Mouse (Mus musculus): ENCODE data around the gene Spryd7. TPM values are rescaled to one million over a fixed set of nuclear protein-coding genes. Genes with fewer than 3 reads are reported as not detected.

The Spryd7 gene
- polyA plus RNA-seq, 1 experiment from 2014 or later, result 13.7 TPM

DNA sequence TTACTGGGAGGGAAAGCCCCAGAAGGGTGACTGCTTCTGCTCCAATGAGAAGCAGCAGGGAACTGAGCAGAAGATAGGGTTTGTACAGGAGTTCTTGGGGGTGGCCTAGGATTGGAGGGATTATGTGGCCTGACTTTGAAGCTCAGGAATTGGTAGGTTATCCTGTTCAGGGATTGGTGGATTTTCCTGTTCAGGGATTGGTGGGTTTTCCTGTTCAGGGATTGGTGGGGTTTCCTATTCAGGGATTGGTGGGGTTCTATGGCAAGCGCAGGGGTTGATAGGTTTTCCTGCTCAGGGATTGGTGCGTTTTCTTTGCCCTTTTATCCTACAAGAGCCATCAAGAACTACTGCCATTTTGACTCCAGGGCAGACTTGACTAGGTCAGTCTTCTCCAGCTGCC, 30.7 kb downstream of the Spryd7 start:
- WGBS, result 89% methylated on average over 2 of the region's 2 CpGs
- no peaks in the 10 kb centered on the region for H3K9me3 ChIP-seq (replicated peaks)
- DNase-seq (ENCODE audit: low spot score), result no peak
- H3K4me3 ChIP-seq, result no peak overlapping the region
- no peak overlapping the region for H3K27ac ChIP-seq (replicated peaks)
- peaks cover 8% of the 10 kb centered on the region for H3K4me1 ChIP-seq
- no peaks in the 10 kb centered on the region for H3K27me3 ChIP-seq (ENCODE audit: low read depth, poor library complexity, severe bottlenecking)
- no peaks in the 10 kb centered on the region for H3K36me3 ChIP-seq

DNA sequence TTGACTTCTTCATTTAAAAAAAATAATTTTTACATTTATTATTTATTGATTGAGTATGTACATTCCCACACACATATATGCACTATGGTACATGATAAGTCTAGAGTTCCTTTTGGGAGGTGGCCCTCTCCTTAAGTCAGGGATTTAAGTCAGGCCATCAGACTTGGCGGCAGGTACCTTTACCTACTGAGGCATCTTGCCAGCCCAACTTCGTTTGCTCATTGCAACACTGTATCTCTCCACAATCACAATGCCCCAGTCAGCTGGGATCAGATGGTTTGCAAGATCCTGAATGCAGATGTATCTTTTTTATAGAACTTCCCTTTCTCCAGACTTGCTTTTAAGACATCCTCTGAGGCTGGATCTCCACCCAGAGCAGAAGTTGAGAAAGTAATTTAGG, 32.9 kb downstream of the Spryd7 start:
- Histone ChIP-seq H3K27ac (replicated peaks) (no peak overlapping the region), H3K27me3 (ENCODE audit: low read depth, poor library complexity, severe bottlenecking) (no peaks in the 10 kb centered on the region), H3K4me3 (no peak overlapping the region), H3K4me1 (peaks cover 7% of the 10 kb centered on the region), H3K36me3 (no peaks in the 10 kb centered on the region), H3K9me3 (replicated peaks) (0 out of 2 replicates have a peak, but pooled peaks cover 3% of the 10 kb centered on the region)
- 82% methylated on average over 2 of the region's 2 CpGs for WGBS
- no peak for DNase-seq (ENCODE audit: low spot score)

DNA sequence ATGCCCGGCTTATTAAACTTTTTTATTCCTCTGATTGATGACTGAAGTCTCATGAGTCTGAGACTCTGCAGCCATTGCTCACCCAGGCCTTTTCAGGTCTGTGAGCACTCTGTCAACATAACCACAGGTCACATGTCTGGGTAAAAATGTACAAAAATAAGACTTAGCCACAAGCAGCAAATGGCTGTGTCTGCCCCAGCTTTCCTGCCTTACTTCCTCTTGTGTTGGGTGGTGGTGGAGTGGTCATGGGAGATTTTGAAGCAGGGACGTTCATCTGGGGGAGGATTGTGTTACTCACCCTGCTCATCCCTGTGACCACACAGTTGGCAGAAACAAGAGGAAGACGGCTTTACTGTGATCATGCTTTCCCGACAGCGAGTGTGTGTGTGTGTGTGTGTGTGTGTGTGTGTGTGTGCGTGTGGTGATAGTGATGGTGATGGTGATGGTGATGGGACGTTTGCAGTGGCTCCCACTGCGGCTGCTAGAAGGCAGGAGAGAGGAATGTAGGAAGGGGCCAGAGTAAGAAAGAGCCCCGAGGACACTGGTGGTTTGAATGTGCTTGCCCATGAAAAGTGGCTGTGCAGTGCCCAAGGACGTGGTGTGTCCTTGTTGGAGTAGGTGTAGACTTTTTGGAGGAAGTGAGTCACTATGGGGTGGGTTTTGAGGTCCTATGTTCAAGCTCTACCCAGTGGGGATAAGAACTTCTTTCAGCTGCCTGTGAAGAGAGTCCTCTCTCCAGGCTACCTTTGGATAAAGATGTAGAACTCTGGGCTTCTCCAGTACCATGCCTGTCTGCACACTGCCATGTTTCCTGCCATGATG, 37.8 kb downstream of the Spryd7 start:
- Histone ChIP-seq H3K27me3 (ENCODE audit: low read depth, poor library complexity, severe bottlenecking) (no peaks in the 10 kb centered on the region), H3K27ac (replicated peaks) (no peak overlapping the region), H3K4me1 (no peaks in the 10 kb centered on the region), H3K4me3 (no peak overlapping the region), H3K36me3 (no peaks in the 10 kb centered on the region), H3K9me3 (replicated peaks) (0 out of 2 replicates have a peak, but pooled peaks cover 3% of the 10 kb centered on the region)
- no peak for DNase-seq (ENCODE audit: low spot score)
- WGBS, result 87% methylated on average over 10 of the region's 10 CpGs

DNA sequence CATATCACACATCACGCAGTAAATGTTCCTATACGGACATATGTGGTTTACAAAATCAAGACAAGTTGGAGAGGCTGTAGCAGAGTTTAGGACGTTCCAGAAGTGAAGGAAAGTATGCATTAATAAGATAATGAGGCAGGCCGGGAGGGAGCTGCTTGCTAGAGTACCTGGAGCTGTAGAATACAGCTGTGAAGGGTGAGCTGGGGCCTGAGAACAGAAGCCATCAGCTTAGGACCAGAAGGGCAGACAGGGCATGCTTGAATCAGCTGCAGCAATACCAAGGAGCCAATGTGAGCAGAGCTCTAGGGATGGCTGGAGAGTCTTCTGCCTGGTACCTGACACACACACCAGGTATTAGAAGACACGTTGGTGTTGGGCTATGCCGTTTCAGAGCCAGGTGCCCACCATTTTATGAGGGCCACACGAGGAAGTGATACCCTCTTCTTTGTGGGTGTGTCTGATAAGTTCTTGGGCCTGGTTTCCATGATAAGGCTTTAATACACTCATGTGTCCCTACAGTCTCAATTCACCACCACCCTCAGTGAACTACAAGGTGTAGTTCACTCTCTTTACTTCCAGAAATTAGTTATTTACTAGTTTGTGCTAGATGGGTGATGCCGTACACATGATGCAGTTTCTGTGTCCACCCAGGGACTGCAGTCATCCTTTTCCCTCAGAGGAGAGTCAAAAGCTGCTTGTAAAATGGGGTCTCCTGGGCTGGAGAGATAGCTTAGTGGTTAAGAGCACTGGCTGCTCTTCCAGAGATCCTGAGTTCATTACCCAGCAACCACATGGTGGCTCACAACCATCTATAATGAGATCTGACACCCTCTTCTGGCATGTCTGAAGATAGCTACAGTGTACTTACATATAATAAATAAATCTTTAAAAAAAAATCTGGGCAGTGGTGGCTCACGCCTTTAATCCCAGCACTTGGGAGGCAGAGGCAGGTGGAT, 39.9 kb downstream of the Spryd7 start:
- no peak for DNase-seq (ENCODE audit: low spot score)
- no peak overlapping the region for H3K27ac ChIP-seq (replicated peaks)
- no peak overlapping the region for H3K4me3 ChIP-seq
- no peaks in the 10 kb centered on the region for H3K4me1 ChIP-seq
- H3K27me3 ChIP-seq (ENCODE audit: low read depth, poor library complexity, severe bottlenecking), result no peaks in the 10 kb centered on the region
- 90% methylated on average over 9 of the region's 9 CpGs for WGBS
- 0 out of 2 replicates have a peak, but pooled peaks cover 3% of the 10 kb centered on the region for H3K9me3 ChIP-seq (replicated peaks)
- no peaks in the 10 kb centered on the region for H3K36me3 ChIP-seq

DNA sequence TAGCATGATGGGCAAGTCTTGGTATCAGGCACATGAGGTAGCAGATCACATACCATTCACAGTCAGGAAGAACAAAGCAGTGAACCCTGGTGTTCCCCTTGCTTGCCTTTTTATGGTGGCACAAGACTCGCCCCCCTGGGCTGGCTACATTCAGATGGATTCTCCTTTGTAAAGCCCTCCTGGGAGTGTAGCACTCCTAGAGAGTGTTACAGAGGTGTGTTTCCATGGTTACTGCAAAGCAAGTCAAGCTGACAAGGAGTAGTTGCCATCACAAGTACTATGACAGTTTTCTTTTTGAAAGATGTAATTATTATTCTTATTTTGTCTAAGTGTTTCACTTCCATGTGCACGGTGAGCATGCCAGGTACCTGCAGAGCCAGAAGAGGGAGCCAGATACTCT, 45.2 kb downstream of the Spryd7 start:
- no peak for DNase-seq (ENCODE audit: low spot score)
- Histone ChIP-seq H3K9me3 (replicated peaks) (peaks cover 6% of the 10 kb centered on the region; the same call in 1 of the 2 replicates), H3K36me3 (no peaks in the 10 kb centered on the region), H3K27me3 (ENCODE audit: low read depth, poor library complexity, severe bottlenecking) (no peaks in the 10 kb centered on the region), H3K4me3 (no peak overlapping the region), H3K27ac (replicated peaks) (no peak overlapping the region), H3K4me1 (no peaks in the 10 kb centered on the region)
- WGBS, result 75% methylated on average over 2 of the region's 2 CpGs

DNA sequence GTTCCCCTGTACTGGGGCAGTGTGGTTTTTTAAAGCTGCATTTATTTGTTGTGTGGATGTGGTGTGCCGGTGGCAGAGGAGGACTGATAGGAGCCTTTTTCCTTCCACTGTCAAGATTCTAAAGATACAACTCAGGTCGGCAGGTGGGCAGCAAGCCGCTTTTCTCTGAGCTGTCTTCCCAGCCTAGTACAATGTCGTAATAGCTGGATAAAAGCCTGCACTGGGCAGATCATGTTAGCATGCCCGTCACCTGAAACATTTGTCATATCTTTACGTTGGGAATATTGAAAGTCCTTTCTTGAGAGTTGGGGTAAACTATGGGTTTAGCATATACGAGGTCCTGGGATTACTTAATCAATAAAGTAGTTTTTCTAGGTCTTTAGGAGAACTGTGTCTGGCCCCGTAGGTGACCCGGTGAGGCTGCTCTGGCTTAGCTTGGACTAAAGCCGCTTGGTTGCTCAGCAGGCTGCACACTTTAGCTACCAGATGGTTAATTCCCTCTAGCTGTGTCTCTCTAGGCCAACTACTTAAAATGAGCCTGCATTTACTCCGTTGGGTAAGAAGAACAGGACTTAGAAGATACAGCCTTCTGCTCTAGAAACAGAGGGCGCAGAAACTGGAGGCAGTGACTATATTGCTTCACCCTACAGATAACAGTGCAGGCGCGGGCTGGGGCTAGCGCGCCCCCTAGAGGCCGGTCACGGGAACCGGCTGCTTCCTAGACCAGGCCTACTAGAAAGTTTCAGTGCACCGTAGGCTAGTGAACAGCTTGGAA, 58.8 kb downstream of the Spryd7 start:
- H3K27ac ChIP-seq (replicated peaks), result no peak overlapping the region
- no peaks in the 10 kb centered on the region for H3K36me3 ChIP-seq
- DNase-seq (ENCODE audit: low spot score), result peak; percentile 82
- H3K27me3 ChIP-seq (ENCODE audit: low read depth, poor library complexity, severe bottlenecking), result no peaks in the 10 kb centered on the region
- WGBS, result 45% methylated on average over 20 of the region's 20 CpGs
- no peak overlapping the region for H3K4me3 ChIP-seq
- no peaks in the 10 kb centered on the region for H3K9me3 ChIP-seq (replicated peaks)
- peaks cover 8% of the 10 kb centered on the region; the same call in 1 of the 2 replicates for H3K4me1 ChIP-seq

DNA sequence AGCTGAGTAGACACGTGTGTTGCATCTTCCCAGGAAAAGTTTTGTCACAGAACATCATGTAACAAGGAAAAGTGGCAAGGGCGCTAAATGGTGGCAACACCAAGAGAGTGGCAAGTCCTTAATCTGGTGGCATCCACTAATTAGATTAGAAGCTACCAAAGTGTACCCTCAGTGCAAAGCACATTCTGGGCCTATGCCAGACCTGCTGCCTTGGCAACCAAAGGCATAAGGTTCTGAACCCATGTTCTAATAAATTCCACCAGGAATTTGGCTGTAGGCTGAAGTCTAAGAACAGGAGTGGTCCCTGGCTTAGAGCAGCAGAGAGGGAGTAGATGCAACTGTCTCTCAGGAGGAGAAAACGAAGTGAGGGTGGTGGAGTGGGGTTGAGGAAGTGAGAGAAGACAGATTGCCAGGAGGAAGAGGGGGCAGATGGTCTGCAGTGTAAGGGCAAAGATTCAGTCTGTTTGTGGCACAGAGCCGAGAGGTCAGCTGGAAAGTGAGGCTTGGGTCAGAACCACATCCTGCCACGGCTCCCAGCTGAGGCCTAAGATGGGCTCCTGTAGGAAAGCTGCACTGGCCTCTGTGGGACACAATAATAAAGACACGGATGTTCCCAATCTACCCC, 63.1 kb downstream of the Spryd7 start:
- WGBS, result 63% methylated on average over 6 of the region's 6 CpGs
- H3K36me3 ChIP-seq, result no peaks in the 10 kb centered on the region
- no peaks in the 10 kb centered on the region for H3K27me3 ChIP-seq (ENCODE audit: low read depth, poor library complexity, severe bottlenecking)
- no peak for DNase-seq (ENCODE audit: low spot score)
- H3K27ac ChIP-seq (replicated peaks), result no peak overlapping the region
- no peak overlapping the region for H3K4me3 ChIP-seq
- peaks cover 8% of the 10 kb centered on the region; the same call in 1 of the 2 replicates for H3K4me1 ChIP-seq
- H3K9me3 ChIP-seq (replicated peaks), result no peaks in the 10 kb centered on the region

Other genes with a start within 250 kb of the Spryd7 start
- gene Arl11, start 247.1 kb downstream of the Spryd7 start, polyA plus RNA-seq (2016; fragmentation: Nextera tagmentation; extraction: Ambion mirVana), result 0.15 and 0.56 TPM in 2 replicates
- gene Ebpl, start 196.4 kb downstream of the Spryd7 start, polyA plus RNA-seq (2016; fragmentation: Nextera tagmentation; extraction: Ambion mirVana), result 10.6 and 11.0 TPM in 2 replicates
- gene Kpna3, start 117.0 kb downstream of the Spryd7 start, polyA plus RNA-seq (2016; fragmentation: Nextera tagmentation; extraction: Ambion mirVana), result 90.8 and 90.9 TPM in 2 replicates
- gene Trim13, start 41.4 kb upstream of the Spryd7 start, polyA plus RNA-seq (2016; fragmentation: Nextera tagmentation; extraction: Ambion mirVana), result 15.4 and 19.8 TPM in 2 replicates
- gene Kcnrg, start 50.6 kb upstream of the Spryd7 start, polyA plus RNA-seq (2016; fragmentation: Nextera tagmentation; extraction: Ambion mirVana), result 0.48 and 1.1 TPM in 2 replicates

Data from midbrain, embryonic 10.5 days (tissue).